ENCODE assay signal across 19 mouse cellular contexts in genomic region chr4:107520816-107521215, GRCm38 (mm10).
DNase-seq lines count a peak whose midpoint lies in the region; ATAC-seq lines count a peak whose summit lies in the region.
"Had no signal": no experiment of that assay in that cellular context is flagged by ENCODE, and none has a peak within 500 bp of the region (broad histone marks: within the 10 kb centered on the region; RNA-seq: fewer than 3 reads in every experiment).

No protein-coding gene starts in this region.

- H3K9me3 ChIP-seq in forebrain, embryonic 14.5 days (replicated peaks; ENCODE audit: control insufficient read depth, low read length) = no peaks in the 10 kb centered on the region
- H3K9me3 ChIP-seq in forebrain, embryonic 15.5 days = no peaks in the 10 kb centered on the region
- H3K9me3 ChIP-seq in embryonic facial prominence, embryonic 12.5 days = no peaks in the 10 kb centered on the region
- H3K9me3 ChIP-seq: forebrain, embryonic 12.5 days; heart, embryonic 13.5 days; megakaryocyte, embryonic 14.5 days; neural tube, embryonic 15.5 days had no signal

- no peaks in the 10 kb centered on the region for H3K36me3 ChIP-seq in forebrain, embryonic 14.5 days (ENCODE audit: control insufficient read depth, insufficient read depth, low read length)
- H3K36me3 ChIP-seq in forebrain, embryonic 15.5 days = no peaks in the 10 kb centered on the region
- H3K36me3 ChIP-seq in embryonic facial prominence, embryonic 12.5 days = no peaks in the 10 kb centered on the region
- H3K36me3 ChIP-seq: forebrain, embryonic 12.5 days; heart, embryonic 13.5 days; neural tube, embryonic 15.5 days had no signal

- H3K9ac ChIP-seq in forebrain, embryonic 14.5 days (ENCODE audit: low read length) = no peak overlapping the region
- H3K9ac ChIP-seq in forebrain, embryonic 15.5 days (replicated peaks) = no peak overlapping the region
- no peak overlapping the region for H3K9ac ChIP-seq in embryonic facial prominence, embryonic 12.5 days
- H3K9ac ChIP-seq: forebrain, embryonic 12.5 days; heart, embryonic 13.5 days; hindbrain, embryonic 14.5 days; liver, postnatal 0 days; neural tube, embryonic 15.5 days had no signal

- no peaks in the 10 kb centered on the region for H3K27me3 ChIP-seq in forebrain, embryonic 14.5 days (replicated peaks; ENCODE audit: control insufficient read depth, insufficient read depth, low read length)
- no peaks in the 10 kb centered on the region for H3K27me3 ChIP-seq in forebrain, embryonic 15.5 days
- H3K27me3 ChIP-seq in embryonic facial prominence, embryonic 12.5 days = no peaks in the 10 kb centered on the region
- H3K27me3 ChIP-seq: heart, embryonic 13.5 days; neural tube, embryonic 15.5 days had no signal

- DNase-seq in forebrain, embryonic 14.5 days (ENCODE audit: low spot score) = peak; percentile 13
- peak; percentile 44 for DNase-seq in retina, embryonic 14.5 days (ENCODE audit: low spot score)
- DNase-seq in retina, postnatal 1 day = no peak
- peak; percentile 31 for DNase-seq in adrenal gland, adult 8-10 months
- DNase-seq in heart, postnatal 14 days = no peak
- DNase-seq: cerebellum, adult 2 months; gastrocnemius, postnatal 14 days; kidney, adult 2 months; liver, postnatal 0 days; right cerebral cortex, adult 18-20 months; thymus, adult 2 months had no signal

- H3K27ac ChIP-seq in forebrain, embryonic 14.5 days (ENCODE audit: low read depth, low read length) = no peak overlapping the region
- H3K27ac ChIP-seq in forebrain, embryonic 15.5 days (replicated peaks) = no peak overlapping the region
- peak overlapping the region; percentile 69 for H3K27ac ChIP-seq in embryonic facial prominence, embryonic 12.5 days
- H3K27ac ChIP-seq: heart, embryonic 13.5 days; hindbrain, embryonic 14.5 days; left cerebral cortex, adult 2 months; neural tube, embryonic 15.5 days had no signal

- no peak overlapping the region for H3K4me3 ChIP-seq in forebrain, embryonic 14.5 days (ENCODE audit: low read depth, low read length)
- no peak overlapping the region for H3K4me3 ChIP-seq in forebrain, embryonic 15.5 days
- no peak overlapping the region for H3K4me3 ChIP-seq in embryonic facial prominence, embryonic 12.5 days
- H3K4me3 ChIP-seq: forebrain, embryonic 12.5 days; heart, embryonic 13.5 days; left cerebral cortex, adult 2 months; megakaryocyte, embryonic 14.5 days; neural tube, embryonic 15.5 days had no signal

- H3K4me1 ChIP-seq in forebrain, embryonic 14.5 days (ENCODE audit: control insufficient read depth, insufficient read depth, low read length) = peaks cover 6% of the 10 kb centered on the region
- H3K4me1 ChIP-seq in forebrain, embryonic 15.5 days = no peaks in the 10 kb centered on the region
- peaks cover 46% of the 10 kb centered on the region for H3K4me1 ChIP-seq in embryonic facial prominence, embryonic 12.5 days
- H3K4me1 ChIP-seq: megakaryocyte, embryonic 14.5 days had no signal

- intact Hi-C loops in heart, postnatal 14 days (cut with DNase I) = no loop called here

- 17% methylated on average over 4 of the region's 5 CpGs for WGBS in forebrain, embryonic 14.5 days
- 19% methylated on average over 4 of the region's 5 CpGs for WGBS in forebrain, embryonic 15.5 days
- 23% methylated on average over 4 of the region's 5 CpGs for WGBS in embryonic facial prominence, embryonic 12.5 days

- no peak overlapping the region for H3K4me2 ChIP-seq in forebrain, embryonic 14.5 days (ENCODE audit: low read length)
- no peak overlapping the region for H3K4me2 ChIP-seq in forebrain, embryonic 15.5 days (replicated peaks)
- H3K4me2 ChIP-seq in embryonic facial prominence, embryonic 12.5 days (replicated peaks) = no peak overlapping the region
- H3K4me2 ChIP-seq: forebrain, embryonic 12.5 days; heart, embryonic 13.5 days; hindbrain, embryonic 14.5 days; neural tube, embryonic 15.5 days had no signal

- ATAC-seq in forebrain, embryonic 14.5 days = no peak
- ATAC-seq in forebrain, embryonic 15.5 days (replicated peaks) = no peak
- ATAC-seq in embryonic facial prominence, embryonic 12.5 days (ENCODE audit: insufficient number of reproducible peaks, insufficient read depth, low FRiP score, low TSS enrichment) = no peak
- ATAC-seq: liver, postnatal 0 days had no signal

Comparison
In these comparisons a context has a peak if more than half of its experiments do, and no peak if none do; other contexts are left out.
1. DNase-seq: peak in forebrain, embryonic 14.5 days (single experiment), retina, embryonic 14.5 days (single experiment) and adrenal gland, adult 8-10 months (single experiment); none in retina, postnatal 1 day (single experiment) and heart, postnatal 14 days (0 of 2).